Mouse (Mus musculus): Measurements from ENCODE around the gene Pop5. TPM values are rescaled to one million over a fixed set of nuclear protein-coding genes. Genes with fewer than 3 reads are reported as not detected.

Gene Pop5
- polyA plus RNA-seq, 1 experiment from 2014 or later, result 181 TPM

GRCm38 (mm10) chr5:115193669-115194625 is 41.7 kb upstream of the Pop5 start, which contains the start of gene Cabp1:
Gene Cabp1 (minus strand): TSS chr5:115194381.
- peak within 1 kb of the TSS; percentile 20; the same call in 1 of the 2 replicates for H3K9ac ChIP-seq (ENCODE audit: low read depth, low read length)
- peak within 1 kb of the TSS; percentile 64 for H3K4me3 ChIP-seq (ENCODE audit: low read depth, low read length)
- no peaks in the 10 kb centered on the region for H3K9me3 ChIP-seq (ENCODE audit: control insufficient read depth, low read length)
- peaks cover 74% of the 10 kb centered on the region for H3K27me3 ChIP-seq (replicated peaks; ENCODE audit: control insufficient read depth, insufficient read depth, low read length)
- H3K36me3 ChIP-seq (ENCODE audit: control insufficient read depth, insufficient read depth, low read length), result no peaks in the 10 kb centered on the region
- peak; percentile 66 for DNase-seq (ENCODE audit: low spot score)
- under 1% methylated on average over 91 of the region's 116 CpGs for WGBS
- H3K27ac ChIP-seq (ENCODE audit: low read depth, low read length), result no peak within 1 kb of the TSS
- ATAC-seq (replicated peaks; ENCODE audit: low FRiP score), result 0 out of 2 replicates have a peak, but pooled peaks have one; percentile 41
- peak within 1 kb of the TSS; percentile 98 for H3K4me2 ChIP-seq
- H3K4me1 ChIP-seq (replicated peaks; ENCODE audit: control insufficient read depth, insufficient read depth, low read length), result peaks cover 12% of the 10 kb centered on the region

- Histone ChIP-seq H3K4me1 (replicated peaks; ENCODE audit: control insufficient read depth, insufficient read depth, low read length) (peaks cover 12% of the 10 kb centered on the region), H3K4me3 (ENCODE audit: low read depth, low read length) (peak overlapping the region; percentile 64), H3K27ac (ENCODE audit: low read depth, low read length) (no peak overlapping the region), H3K4me2 (peak overlapping the region; percentile 98), H3K36me3 (ENCODE audit: control insufficient read depth, insufficient read depth, low read length) (no peaks in the 10 kb centered on the region), H3K27me3 (replicated peaks; ENCODE audit: control insufficient read depth, insufficient read depth, low read length) (peaks cover 68% of the 10 kb centered on the region), H3K9me3 (ENCODE audit: control insufficient read depth, low read length) (no peaks in the 10 kb centered on the region), H3K9ac (ENCODE audit: low read depth, low read length) (peak overlapping the region; percentile 20; the same call in 1 of the 2 replicates)
- DNase-seq (ENCODE audit: low spot score), result no peak
- WGBS, result 9% methylated on average over 12 of the region's 12 CpGs
- no peak for ATAC-seq (replicated peaks; ENCODE audit: low FRiP score)
Observed at GRCm38 (mm10) chr5:115194626-115195221, 40.9 kb upstream of the Pop5 start.

GRCm38 (mm10) chr5:115203735-115204561 is 31.7 kb upstream of the Pop5 start:
- Histone ChIP-seq H3K27ac (ENCODE audit: low read depth, low read length) (no peak overlapping the region), H3K4me1 (replicated peaks; ENCODE audit: control insufficient read depth, insufficient read depth, low read length) (peaks cover 10% of the 10 kb centered on the region), H3K27me3 (replicated peaks; ENCODE audit: control insufficient read depth, insufficient read depth, low read length) (peaks cover 26% of the 10 kb centered on the region), H3K9ac (ENCODE audit: low read depth, low read length) (peak overlapping the region; percentile 37; the same call in 1 of the 2 replicates), H3K9me3 (ENCODE audit: control insufficient read depth, low read length) (no peaks in the 10 kb centered on the region), H3K4me2 (peak overlapping the region; percentile 63), H3K4me3 (ENCODE audit: low read depth, low read length) (peak overlapping the region; percentile 33; the same call in 1 of the 2 replicates), H3K36me3 (ENCODE audit: control insufficient read depth, insufficient read depth, low read length) (no peaks in the 10 kb centered on the region)
- ATAC-seq (replicated peaks; ENCODE audit: low FRiP score) (no peak), DNase-seq (ENCODE audit: low spot score) (no peak)
- 12% methylated on average over 23 of the region's 23 CpGs for WGBS

GRCm38 (mm10) chr5:115204562-115205311 is 30.9 kb upstream of the Pop5 start:
- no peak overlapping the region for H3K27ac ChIP-seq (ENCODE audit: low read depth, low read length)
- no peaks in the 10 kb centered on the region for H3K36me3 ChIP-seq (ENCODE audit: control insufficient read depth, insufficient read depth, low read length)
- no peaks in the 10 kb centered on the region for H3K9me3 ChIP-seq (ENCODE audit: control insufficient read depth, low read length)
- peaks cover 26% of the 10 kb centered on the region for H3K27me3 ChIP-seq (replicated peaks; ENCODE audit: control insufficient read depth, insufficient read depth, low read length)
- H3K9ac ChIP-seq (ENCODE audit: low read depth, low read length), result peak overlapping the region; percentile 37; the same call in 1 of the 2 replicates
- DNase-seq (ENCODE audit: low spot score), result peak; percentile 61
- H3K4me1 ChIP-seq (replicated peaks; ENCODE audit: control insufficient read depth, insufficient read depth, low read length), result peaks cover 10% of the 10 kb centered on the region
- 4% methylated on average over 31 of the region's 31 CpGs for WGBS
- peak overlapping the region; percentile 63 for H3K4me2 ChIP-seq
- H3K4me3 ChIP-seq (ENCODE audit: low read depth, low read length), result peak overlapping the region; percentile 33
- no peak for ATAC-seq (replicated peaks; ENCODE audit: low FRiP score)

- DNase-seq (ENCODE audit: low spot score), result no peak
- Histone ChIP-seq H3K27me3 (replicated peaks; ENCODE audit: control insufficient read depth, insufficient read depth, low read length) (peaks cover 24% of the 10 kb centered on the region), H3K9me3 (ENCODE audit: control insufficient read depth, low read length) (no peaks in the 10 kb centered on the region), H3K9ac (ENCODE audit: low read depth, low read length) (no peak overlapping the region), H3K4me3 (ENCODE audit: low read depth, low read length) (no peak overlapping the region), H3K36me3 (ENCODE audit: control insufficient read depth, insufficient read depth, low read length) (no peaks in the 10 kb centered on the region), H3K27ac (ENCODE audit: low read depth, low read length) (no peak overlapping the region), H3K4me2 (no peak overlapping the region), H3K4me1 (replicated peaks; ENCODE audit: control insufficient read depth, insufficient read depth, low read length) (peaks cover 10% of the 10 kb centered on the region)
- WGBS, result 60% methylated on average over 5 of the region's 5 CpGs
- no peak for ATAC-seq (replicated peaks; ENCODE audit: low FRiP score)
Observed at GRCm38 (mm10) chr5:115207244-115207643, 28.4 kb upstream of the Pop5 start.

DNA sequence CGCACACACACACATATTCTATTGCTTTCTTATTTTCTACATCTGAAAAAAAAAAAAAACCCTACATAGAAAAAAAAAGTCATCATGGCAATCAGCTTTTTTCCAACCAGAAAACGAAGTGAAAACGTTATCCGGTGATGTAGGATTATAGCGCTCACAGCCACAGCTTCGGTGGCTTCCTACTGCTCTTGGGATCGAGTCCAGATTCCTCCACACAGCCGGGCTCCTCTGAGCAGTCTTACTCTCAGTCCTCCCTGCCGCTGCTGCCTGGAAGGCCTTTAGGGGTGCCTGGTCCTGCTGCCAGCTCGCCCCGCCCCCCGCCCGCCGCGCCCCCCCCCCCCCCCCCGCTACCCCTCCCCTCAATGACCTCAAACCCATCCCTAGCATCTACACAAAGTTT is 27.7 kb upstream of the Pop5 start:
- H3K4me3 ChIP-seq (ENCODE audit: low read depth, low read length), result no peak overlapping the region
- peaks cover 24% of the 10 kb centered on the region for H3K27me3 ChIP-seq (replicated peaks; ENCODE audit: control insufficient read depth, insufficient read depth, low read length)
- no peaks in the 10 kb centered on the region for H3K9me3 ChIP-seq (ENCODE audit: control insufficient read depth, low read length)
- H3K27ac ChIP-seq (ENCODE audit: low read depth, low read length), result no peak overlapping the region
- H3K36me3 ChIP-seq (ENCODE audit: control insufficient read depth, insufficient read depth, low read length), result no peaks in the 10 kb centered on the region
- DNase-seq (ENCODE audit: low spot score), result no peak
- no peak for ATAC-seq (replicated peaks; ENCODE audit: low FRiP score)
- no peak overlapping the region for H3K9ac ChIP-seq (ENCODE audit: low read depth, low read length)
- peaks cover 10% of the 10 kb centered on the region for H3K4me1 ChIP-seq (replicated peaks; ENCODE audit: control insufficient read depth, insufficient read depth, low read length)
- H3K4me2 ChIP-seq, result no peak overlapping the region
- 23% methylated on average over 11 of the region's 16 CpGs for WGBS

DNA sequence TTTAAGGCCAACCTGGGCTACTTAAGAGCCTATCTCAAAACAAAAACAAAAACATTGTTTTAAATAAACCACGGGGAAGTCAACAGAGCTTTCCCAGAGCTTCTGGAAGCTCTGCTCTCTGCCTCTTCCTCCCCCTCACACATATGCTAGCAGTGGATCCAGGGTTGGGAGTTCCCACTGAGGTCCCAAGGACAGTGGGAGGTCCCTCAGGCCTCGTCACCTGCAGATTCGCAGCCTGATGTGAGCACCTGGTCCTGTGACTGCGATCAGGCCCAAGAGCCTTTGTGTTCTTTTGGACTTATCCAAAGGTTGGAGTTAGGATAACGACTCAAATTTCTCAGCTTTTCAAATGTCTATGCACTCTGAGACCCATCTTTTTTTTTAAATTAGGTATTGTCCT is 27.0 kb upstream of the Pop5 start:
- Histone ChIP-seq H3K9ac (ENCODE audit: low read depth, low read length) (no peak overlapping the region), H3K4me1 (replicated peaks; ENCODE audit: control insufficient read depth, insufficient read depth, low read length) (peaks cover 10% of the 10 kb centered on the region), H3K36me3 (ENCODE audit: control insufficient read depth, insufficient read depth, low read length) (no peaks in the 10 kb centered on the region), H3K4me2 (no peak overlapping the region), H3K9me3 (ENCODE audit: control insufficient read depth, low read length) (no peaks in the 10 kb centered on the region), H3K4me3 (ENCODE audit: low read depth, low read length) (no peak overlapping the region), H3K27me3 (replicated peaks; ENCODE audit: control insufficient read depth, insufficient read depth, low read length) (peaks cover 28% of the 10 kb centered on the region), H3K27ac (ENCODE audit: low read depth, low read length) (no peak overlapping the region)
- WGBS, result 67% methylated on average over 5 of the region's 5 CpGs
- ATAC-seq (replicated peaks; ENCODE audit: low FRiP score), result no peak
- no peak for DNase-seq (ENCODE audit: low spot score)

GRCm38 (mm10) chr5:115210380-115210779 is 25.3 kb upstream of the Pop5 start:
- WGBS, result 0% methylated on average over 1 of the region's 1 CpGs
- Histone ChIP-seq H3K9me3 (ENCODE audit: control insufficient read depth, low read length) (no peaks in the 10 kb centered on the region), H3K4me1 (replicated peaks; ENCODE audit: control insufficient read depth, insufficient read depth, low read length) (no peaks in the 10 kb centered on the region), H3K27ac (ENCODE audit: low read depth, low read length) (no peak overlapping the region), H3K4me3 (ENCODE audit: low read depth, low read length) (no peak overlapping the region), H3K36me3 (ENCODE audit: control insufficient read depth, insufficient read depth, low read length) (no peaks in the 10 kb centered on the region), H3K9ac (ENCODE audit: low read depth, low read length) (no peak overlapping the region), H3K27me3 (replicated peaks; ENCODE audit: control insufficient read depth, insufficient read depth, low read length) (peaks cover 26% of the 10 kb centered on the region), H3K4me2 (no peak overlapping the region)
- no peak for DNase-seq (ENCODE audit: low spot score)
- no peak for ATAC-seq (replicated peaks; ENCODE audit: low FRiP score)

All from liver, embryonic 11.5 days (tissue).